Mouse (Mus musculus) heart, embryonic 14.5 days (tissue): ENCODE measurements around the gene Dmkn. TPM values are rescaled to one million over a fixed set of nuclear protein-coding genes. Genes with fewer than 3 reads are reported as not detected.
"Not testable (repeated sequence)": the region's sequence is repeated elsewhere in the genome, so short reads cannot be mapped to it uniquely, and the experiment has no call there.

Source experiments
- ATAC-seq: fragments of 200-750 bp; cut with Nextera tagmentation; 2 replicates; pipeline ENCODE4 v1.8.0; 2017; ENCODE audit warnings: low read depth, moderate TSS enrichment; ENCODE audit not compliant: insufficient number of reproducible peaks, insufficient read depth, low FRiP score
- H3K27ac ChIP-seq, 2 experiments: fragments of 200-500 bp in 1 of 2; fragments of 300-500 bp in 1 of 2; sonication (generic) in 1 of 2; replicated peaks in 1 of 2; 2 replicates each; pipeline ENCODE4 v1.5.1; 2012 to 2014; ENCODE audit warnings: low read depth in 2 of 2, low read length in 2 of 2, control low read depth in 1 of 2, mild to moderate bottlenecking in 1 of 2, mixed read lengths in 1 of 2; ENCODE audit not compliant: control insufficient read depth in 1 of 2, insufficient read depth in 1 of 2
- H3K27me3 ChIP-seq: fragments of 300-500 bp; sonication (generic); 2 replicates; pipeline ENCODE4 v1.6.1; 2014; ENCODE audit warnings: mild to moderate bottlenecking, low read length, control low read depth; ENCODE audit not compliant: control insufficient read depth, insufficient read depth
- H3K36me3 ChIP-seq: fragments of 300-500 bp; sonication (generic); 2 replicates; pipeline ENCODE4 v1.6.1; 2014; ENCODE audit warnings: mild to moderate bottlenecking, control low read depth, low read length, mixed read lengths; ENCODE audit not compliant: control insufficient read depth, insufficient read depth
- H3K4me1 ChIP-seq, 2 experiments: fragments of 200-500 bp in 1 of 2; fragments of 300-500 bp in 1 of 2; sonication (generic) in 1 of 2; 2 replicates each; pipeline ENCODE4 v1.6.1; 2012 to 2014; ENCODE audit warnings: low read length in 2 of 2, control low read depth in 1 of 2, mixed read lengths in 1 of 2; ENCODE audit not compliant: control insufficient read depth in 2 of 2, insufficient read depth in 2 of 2
- H3K4me2 ChIP-seq: fragments of 300-500 bp; sonication (generic); 2 replicates; pipeline ENCODE4 v1.6.1; 2014; ENCODE audit warnings: mild to moderate bottlenecking, low read length
- H3K4me3 ChIP-seq, 2 experiments: fragments of 200-500 bp in 1 of 2; fragments of 300-500 bp in 1 of 2; sonication (generic) in 1 of 2; 2 replicates each; pipeline ENCODE4 v1.5.1; 2012 to 2014; ENCODE audit warnings: low read length in 2 of 2, mild to moderate bottlenecking in 2 of 2, control low read depth in 1 of 2, low read depth in 1 of 2, moderate library complexity in 1 of 2; ENCODE audit not compliant: control insufficient read depth in 1 of 2, insufficient read depth in 1 of 2
- H3K9ac ChIP-seq: fragments of 300-500 bp; sonication (generic); 2 replicates; pipeline ENCODE4 v1.6.1; 2014; ENCODE audit warnings: mild to moderate bottlenecking, low read length
- H3K9me3 ChIP-seq: fragments of 300-500 bp; sonication (generic); 2 replicates; pipeline ENCODE4 v1.6.1; 2016; ENCODE audit warnings: low read length, control low read depth; ENCODE audit not compliant: control insufficient read depth
- WGBS: fragments of 180-500 bp; shearing (Covaris S2); extraction: QIAGEN DNeasy Blood & Tissue Kit; methylation state at CpG from one replicate; pipeline ENCODE4 v1.1.7; 2014; 5-methylcytosine and 5-hydroxymethylcytosine counted together
- polyA plus RNA-seq: library from polyadenylated mRNA; unstranded; fragments of >200 nt; fragmentation: Nextera tagmentation; extraction: Ambion mirVana; gene quantifications from 2 replicates; pipeline ENCODE4 v1.2.1, GENCODE M21; 2014

Gene Dmkn
- polyA plus RNA-seq, 1 experiment from 2014 or later: 0.81 TPM

DNA sequence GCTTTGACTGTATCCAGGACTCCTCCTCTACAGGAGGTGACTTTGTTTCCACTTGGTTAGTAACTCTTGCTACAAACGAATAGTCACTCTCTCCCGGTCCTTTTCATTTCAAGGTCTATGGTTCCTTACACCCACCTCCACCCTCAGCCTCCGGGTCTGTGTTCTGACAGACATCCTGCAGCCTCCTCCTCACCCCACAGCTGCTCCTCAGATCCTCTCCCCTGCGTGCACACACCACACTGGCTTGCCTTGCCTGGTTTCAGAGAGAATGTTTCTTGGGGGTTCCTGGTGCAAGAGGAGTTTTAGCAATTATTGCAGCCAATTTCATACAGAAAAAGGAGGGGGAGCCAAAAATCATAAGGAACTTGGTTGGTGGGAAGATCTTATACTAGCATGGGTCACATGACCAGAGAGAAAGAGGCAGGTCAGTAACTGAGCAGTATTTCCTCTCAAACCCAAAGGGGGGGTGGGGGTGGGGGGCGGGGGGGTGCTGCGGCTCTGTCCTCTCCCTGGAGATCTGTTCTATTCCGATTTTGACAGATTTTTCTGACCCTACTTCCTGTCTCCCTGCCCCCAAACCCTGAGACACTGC is 57.4 kb downstream of the Dmkn start:
- Histone ChIP-seq H3K4me3 (no peak overlapping the region), H3K4me2 (no peak overlapping the region), H3K27me3 (no peaks in the 10 kb centered on the region), H3K4me1 (no peaks in the 10 kb centered on the region), H3K9ac (no peak overlapping the region), H3K27ac (no peak overlapping the region), H3K36me3 (no peaks in the 10 kb centered on the region), H3K9me3 (no peaks in the 10 kb centered on the region)
- ATAC-seq: no peak
- 57% methylated on average over 7 of the region's 7 CpGs for WGBS

DNA sequence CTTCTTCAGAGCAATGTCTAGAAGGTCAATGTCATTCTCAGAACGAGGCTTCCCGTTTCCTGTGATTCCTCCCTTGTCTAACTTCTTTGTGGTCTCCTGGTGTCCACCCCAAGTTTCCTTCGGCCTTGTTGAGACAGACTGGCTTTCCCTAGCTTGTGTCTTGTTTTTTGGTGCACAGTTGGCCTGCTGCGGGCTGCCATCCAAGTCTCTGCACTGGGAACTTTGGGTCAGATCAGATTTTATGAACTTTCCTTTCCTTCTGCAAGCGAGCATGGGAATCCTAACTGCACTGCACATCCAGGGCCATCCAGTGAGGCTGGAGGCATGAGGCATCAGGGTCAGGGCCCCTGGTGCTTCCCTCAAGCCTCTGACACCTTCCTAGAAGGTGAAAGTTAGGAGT is 58.0 kb downstream of the Dmkn start:
- no peaks in the 10 kb centered on the region for H3K9me3 ChIP-seq
- H3K27me3 ChIP-seq: no peaks in the 10 kb centered on the region
- no peak overlapping the region for H3K4me3 ChIP-seq
- ATAC-seq: no peak
- H3K27ac ChIP-seq: no peak overlapping the region
- H3K36me3 ChIP-seq: no peaks in the 10 kb centered on the region
- WGBS: 66% methylated on average over 5 of the region's 5 CpGs
- H3K9ac ChIP-seq: no peak overlapping the region
- H3K4me2 ChIP-seq: no peak overlapping the region
- no peaks in the 10 kb centered on the region for H3K4me1 ChIP-seq

DNA sequence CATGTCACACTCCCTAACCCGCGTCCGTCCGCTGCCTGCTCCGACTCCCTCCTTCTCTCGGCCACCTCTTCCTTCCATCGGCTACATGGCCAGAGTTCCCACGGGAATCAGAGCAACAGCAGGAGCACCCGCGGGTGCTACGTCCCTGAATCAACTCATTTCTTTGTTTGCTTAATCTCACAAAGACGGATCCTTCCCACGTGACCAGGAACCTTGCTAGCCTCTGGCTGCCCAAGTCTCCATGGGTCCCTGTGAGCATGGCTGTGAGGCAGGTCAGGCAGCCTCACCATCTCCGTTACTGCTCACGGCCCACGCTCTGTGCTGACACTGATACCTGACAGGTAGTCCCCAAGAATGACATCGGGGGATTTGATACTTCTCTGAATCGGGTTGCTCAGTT is 60.1 kb downstream of the Dmkn start, which contains the start of gene Ffar2:
Ffar2 (minus strand) TSS at position 101 of the 400 bp plus-strand sequence.
- Histone ChIP-seq H3K4me2 (no peak within 1 kb of the TSS), H3K27me3 (no peaks in the 10 kb centered on the region)
- ATAC-seq: no peak

DNA sequence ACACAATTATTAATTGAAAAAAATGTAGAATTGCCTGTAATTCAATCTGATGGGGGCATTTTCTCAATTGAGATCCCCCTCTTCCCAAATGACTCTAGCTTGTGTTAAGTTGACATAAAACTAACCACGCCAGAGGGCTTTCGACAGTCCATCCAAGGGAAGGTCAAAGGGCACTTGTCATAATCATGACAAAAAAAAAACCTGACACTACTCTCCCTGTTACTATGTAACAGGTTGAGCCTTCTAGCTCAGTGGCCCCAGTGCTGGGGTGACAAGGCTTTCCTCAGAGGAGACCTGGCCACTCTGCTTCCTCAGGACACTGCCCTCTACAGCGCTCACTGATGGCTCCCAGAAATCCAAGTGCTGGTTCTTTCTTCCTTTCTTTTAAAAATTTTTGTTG is 60.8 kb downstream of the Dmkn start:
- Histone ChIP-seq H3K9ac (no peak overlapping the region), H3K27ac (no peak overlapping the region), H3K36me3 (no peaks in the 10 kb centered on the region), H3K9me3 (no peaks in the 10 kb centered on the region), H3K27me3 (no peaks in the 10 kb centered on the region), H3K4me1 (no peaks in the 10 kb centered on the region), H3K4me3 (no peak overlapping the region), H3K4me2 (no peak overlapping the region)
- ATAC-seq: no peak
- WGBS: 85% methylated on average over 3 of the region's 3 CpGs

More for the DNA sequence above, 60.1 kb downstream of the Dmkn start, which contains the start of gene Ffar2:
- Histone ChIP-seq H3K27ac (no peak within 1 kb of the TSS), H3K36me3 (no peaks in the 10 kb centered on the region), H3K9me3 (no peaks in the 10 kb centered on the region), H3K9ac (no peak within 1 kb of the TSS), H3K4me3 (no peak within 1 kb of the TSS), H3K4me1 (no peaks in the 10 kb centered on the region)
- WGBS: 86% methylated on average over 18 of the region's 18 CpGs

DNA sequence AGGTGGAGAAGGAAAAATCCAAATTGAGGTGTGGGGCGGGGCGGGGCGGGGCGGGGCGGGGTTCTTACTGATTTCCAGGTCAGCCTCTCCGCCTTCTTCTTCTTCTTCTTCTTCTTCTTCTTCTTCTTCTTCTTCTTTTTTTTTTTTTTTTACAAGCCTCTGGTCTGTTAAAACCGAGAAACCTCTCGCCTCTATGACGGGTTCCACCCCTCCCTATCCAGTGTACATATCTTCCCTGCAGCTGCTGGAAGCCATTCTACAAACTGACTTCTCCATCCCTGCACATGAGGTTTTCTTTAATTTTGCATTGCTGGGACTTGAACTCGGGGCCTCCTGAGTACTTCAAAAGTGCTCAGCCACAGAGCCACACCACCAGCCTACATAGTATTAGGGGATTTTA is 63.1 kb downstream of the Dmkn start:
- WGBS: 89% methylated on average over 10 of the region's 10 CpGs
- Histone ChIP-seq H3K4me2 (no peak overlapping the region), H3K4me3 (no peak overlapping the region), H3K27me3 (no peaks in the 10 kb centered on the region), H3K27ac (no peak overlapping the region), H3K9me3 (no peaks in the 10 kb centered on the region), H3K4me1 (no peaks in the 10 kb centered on the region), H3K36me3 (no peaks in the 10 kb centered on the region), H3K9ac (no peak overlapping the region)
- no peak for ATAC-seq

DNA sequence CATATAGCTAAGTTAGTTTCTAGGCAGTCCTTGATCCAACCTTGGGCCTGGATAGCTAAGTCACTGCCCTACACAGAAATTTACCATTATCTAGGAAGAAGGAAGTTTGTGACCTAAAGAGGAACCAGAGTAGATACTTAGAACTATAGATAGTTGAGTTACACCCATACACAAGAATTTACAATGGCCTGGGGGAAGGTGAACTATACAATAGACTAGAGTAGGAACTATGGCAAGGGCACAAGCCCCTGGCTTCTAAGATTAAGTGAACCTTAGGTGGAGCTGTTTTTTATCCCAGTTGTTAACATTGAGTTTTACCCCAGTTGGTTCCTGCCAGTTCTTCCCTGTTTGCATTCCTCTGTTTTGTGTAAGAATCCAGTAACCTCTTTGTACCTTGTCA is 65.3 kb downstream of the Dmkn start:
- not testable (repeated sequence) for H3K4me1 ChIP-seq, H3K4me3 ChIP-seq, ATAC-seq

DNA sequence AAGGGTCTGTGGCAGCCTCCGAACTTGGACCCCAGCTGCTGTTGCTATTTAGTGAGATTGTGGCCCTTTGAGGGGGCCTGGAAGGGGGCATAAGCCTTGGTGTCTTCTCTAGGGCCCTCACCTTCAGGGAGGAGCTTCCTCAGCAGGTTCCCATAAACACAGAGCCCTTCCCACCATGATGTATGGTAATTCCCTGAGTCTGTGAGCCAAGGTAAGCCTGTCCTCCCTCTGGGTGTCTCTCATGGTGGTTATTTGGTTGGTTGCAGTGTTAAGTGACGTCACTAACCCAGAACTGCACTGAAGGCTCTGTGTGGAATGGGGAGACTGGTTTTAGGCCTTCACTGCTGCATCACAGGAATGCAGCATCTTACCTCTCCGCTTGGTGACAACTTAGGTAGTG is 65.9 kb downstream of the Dmkn start:
- no peaks in the 10 kb centered on the region; a peak in 1 of 4 replicates for H3K4me1 ChIP-seq

More for the DNA sequence above, 65.3 kb downstream of the Dmkn start:
- not testable (repeated sequence) for H3K36me3 ChIP-seq, H3K4me2 ChIP-seq, H3K9me3 ChIP-seq, H3K27me3 ChIP-seq, H3K27ac ChIP-seq, H3K9ac ChIP-seq

More for the DNA sequence above, 65.9 kb downstream of the Dmkn start:
- H3K27me3 ChIP-seq: no peaks in the 10 kb centered on the region
- no peak overlapping the region for H3K4me2 ChIP-seq
- no peak overlapping the region for H3K27ac ChIP-seq
- no peaks in the 10 kb centered on the region for H3K9me3 ChIP-seq
- WGBS: 58% methylated on average over 3 of the region's 3 CpGs
- no peak overlapping the region for H3K4me3 ChIP-seq
- no peak overlapping the region for H3K9ac ChIP-seq
- H3K36me3 ChIP-seq: no peaks in the 10 kb centered on the region
- ATAC-seq: no peak
